Mouse (Mus musculus) myocyte (in vitro differentiated cells): ENCODE measurements around the gene Map3k20. TPM values are rescaled to one million over a fixed set of nuclear protein-coding genes. Genes with fewer than 3 reads are reported as not detected.

Experiments
- H3K27me3 ChIP-seq: one replicate; pipeline ENCODE4 v1.6.1; 2011; ENCODE audit not compliant: control insufficient read depth, insufficient read depth, insufficient read length
- H3K36me3 ChIP-seq: one replicate; pipeline ENCODE4 v1.6.1; 2011; ENCODE audit not compliant: control insufficient read depth, insufficient read depth
- H3K4me2 ChIP-seq: one replicate; pipeline ENCODE4 v1.6.1; 2011; ENCODE audit warnings: low read depth, control low read depth
- H3K4me3 ChIP-seq: one replicate; pipeline ENCODE4 v1.5.1; 2011; ENCODE audit warnings: mild to moderate bottlenecking, control low read depth, moderate library complexity
- H3K79me2 ChIP-seq: one replicate; pipeline ENCODE4 v1.6.1; 2011; ENCODE audit not compliant: control insufficient read depth, insufficient read depth
- H3ac ChIP-seq: one replicate; pipeline ENCODE4 v1.6.1; 2011; ENCODE audit not compliant: control insufficient read depth, insufficient read length
- CEBPB ChIP-seq: IDR thresholded peaks from 2 replicates; pipeline ENCODE4 v1.6.1; 2011; ENCODE audit warnings: mild to moderate bottlenecking, moderate library complexity; ENCODE audit not compliant: poor library complexity, insufficient read depth, severe bottlenecking
- E2F4 ChIP-seq: IDR thresholded peaks from one replicate; pipeline ENCODE4 v1.6.1; 2011; ENCODE audit warnings: mild to moderate bottlenecking, control low read depth, moderate library complexity; ENCODE audit not compliant: insufficient read depth
- MAX ChIP-seq: IDR thresholded peaks from one replicate; pipeline ENCODE4 v1.6.1; 2011; ENCODE audit warnings: low read depth, mild to moderate bottlenecking, control low read depth
- MYOD1 ChIP-seq, 3 experiments: IDR thresholded peaks; one replicate each; pipeline ENCODE4 v1.6.1; 2011; ENCODE audit warnings: control low read depth in 2 of 3, low read depth in 2 of 3, mild to moderate bottlenecking in 2 of 3, moderate library complexity in 1 of 3; ENCODE audit not compliant: insufficient read length in 2 of 3, control insufficient read depth in 1 of 3
- MYOG ChIP-seq, 3 experiments: IDR thresholded peaks; one replicate each; pipeline ENCODE4 v1.6.1; 2011; ENCODE audit warnings: control low read depth in 2 of 3, low read depth in 2 of 3, mild to moderate bottlenecking in 2 of 3; ENCODE audit not compliant: insufficient read length in 2 of 3, control insufficient read depth in 1 of 3, insufficient read depth in 1 of 3
- POLR2A ChIP-seq: IDR thresholded peaks from one replicate; pipeline ENCODE4 v1.6.1; 2011; ENCODE audit warnings: low read depth, mild to moderate bottlenecking, control low read depth, moderate library complexity; ENCODE audit not compliant: insufficient read length
- POLR2AphosphoS2 ChIP-seq: IDR thresholded peaks from one replicate; pipeline ENCODE4 v1.6.1; 2011; ENCODE audit warnings: low read depth, control low read depth; ENCODE audit not compliant: insufficient read length
- REST ChIP-seq: IDR thresholded peaks from one replicate; pipeline ENCODE4 v1.6.1; 2011; ENCODE audit warnings: mild to moderate bottlenecking, control low read depth, moderate library complexity; ENCODE audit not compliant: insufficient read depth, insufficient read length
- SRF ChIP-seq: IDR thresholded peaks from one replicate; pipeline ENCODE4 v1.6.1; 2011; ENCODE audit warnings: low read depth; ENCODE audit not compliant: control insufficient read depth, insufficient read length
- TCF12 ChIP-seq: IDR thresholded peaks from one replicate; pipeline ENCODE4 v1.6.1; 2011; ENCODE audit warnings: mild to moderate bottlenecking, control low read depth; ENCODE audit not compliant: poor library complexity, insufficient read depth, severe bottlenecking
- TCF3 ChIP-seq: IDR thresholded peaks from one replicate; pipeline ENCODE4 v1.6.1; 2011; ENCODE audit warnings: low read depth, control low read depth; ENCODE audit not compliant: insufficient read length
- USF1 ChIP-seq: IDR thresholded peaks from one replicate; pipeline ENCODE4 v1.6.1; 2011; ENCODE audit warnings: low read depth, mild to moderate bottlenecking, control low read depth, moderate library complexity
- polyA plus RNA-seq: library from polyadenylated mRNA; unstranded; fragments of >200 nt; fragmentation: generic; extraction: Trizol; gene quantifications from one replicate; pipeline ENCODE4 v1.2.1, GENCODE M21; 2012; ENCODE audit warnings: missing spikeins

Map3k20 gene
- polyA plus RNA-seq, 1 experiment = 13.7 TPM

- no peak for TF ChIP-seq REST
- TF ChIP-seq USF1 = no peak
- no peaks in the 10 kb centered on the region for H3K27me3 ChIP-seq
These were observed 179.1 kb downstream of the Map3k20 start for GRCm38 (mm10) chr2:72464376-72465014.

DNA sequence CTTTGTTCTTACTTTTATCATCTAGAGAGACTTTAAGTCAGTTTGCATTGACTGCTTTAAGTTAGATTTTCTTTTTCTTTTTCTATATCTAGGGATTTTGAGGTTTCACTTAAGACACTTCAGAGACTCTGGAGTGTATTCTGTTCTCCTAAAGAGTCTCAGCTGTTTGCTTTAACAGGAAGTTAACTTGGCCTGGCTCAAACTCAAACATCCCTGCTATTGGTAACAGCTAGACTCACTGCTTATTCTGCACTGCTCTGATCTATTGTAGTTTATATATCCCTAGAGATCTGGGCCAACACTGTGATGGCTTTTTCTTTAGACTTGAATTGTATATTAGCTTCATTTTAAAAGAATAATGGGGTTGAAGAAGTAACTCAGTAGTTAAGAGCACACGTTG lies 182.2 kb downstream of the Map3k20 start:
- no peaks in the 10 kb centered on the region for H3K27me3 ChIP-seq
- H3K79me2 ChIP-seq = no peaks in the 10 kb centered on the region
- H3K36me3 ChIP-seq = no peaks in the 10 kb centered on the region
- H3K4me3 ChIP-seq = no peak overlapping the region
- TF ChIP-seq POLR2A = no peak
- TF ChIP-seq TCF12 = no peak
- no peak for TF ChIP-seq TCF3
- no peak for TF ChIP-seq MYOG (IDR thresholded peaks at IDR 0.05; ENCODE audit: control insufficient read depth in 1 of 3, insufficient read depth in 1 of 3, insufficient read length in 2 of 3, low read depth in 2 of 3)
- TF ChIP-seq CEBPB = no peak
- no peak for TF ChIP-seq SRF
- no peak for TF ChIP-seq POLR2AphosphoS2
- no peak for TF ChIP-seq USF1
- no peak overlapping the region for H3ac ChIP-seq
- H3K4me2 ChIP-seq = no peak overlapping the region

More at GRCm38 (mm10) chr2:72464376-72465014, 179.1 kb downstream of the Map3k20 start:
- H3ac ChIP-seq = no peak overlapping the region
- H3K36me3 ChIP-seq = no peaks in the 10 kb centered on the region
- no peak overlapping the region for H3K4me3 ChIP-seq
- H3K79me2 ChIP-seq = no peaks in the 10 kb centered on the region
- H3K4me2 ChIP-seq = no peak overlapping the region

DNA sequence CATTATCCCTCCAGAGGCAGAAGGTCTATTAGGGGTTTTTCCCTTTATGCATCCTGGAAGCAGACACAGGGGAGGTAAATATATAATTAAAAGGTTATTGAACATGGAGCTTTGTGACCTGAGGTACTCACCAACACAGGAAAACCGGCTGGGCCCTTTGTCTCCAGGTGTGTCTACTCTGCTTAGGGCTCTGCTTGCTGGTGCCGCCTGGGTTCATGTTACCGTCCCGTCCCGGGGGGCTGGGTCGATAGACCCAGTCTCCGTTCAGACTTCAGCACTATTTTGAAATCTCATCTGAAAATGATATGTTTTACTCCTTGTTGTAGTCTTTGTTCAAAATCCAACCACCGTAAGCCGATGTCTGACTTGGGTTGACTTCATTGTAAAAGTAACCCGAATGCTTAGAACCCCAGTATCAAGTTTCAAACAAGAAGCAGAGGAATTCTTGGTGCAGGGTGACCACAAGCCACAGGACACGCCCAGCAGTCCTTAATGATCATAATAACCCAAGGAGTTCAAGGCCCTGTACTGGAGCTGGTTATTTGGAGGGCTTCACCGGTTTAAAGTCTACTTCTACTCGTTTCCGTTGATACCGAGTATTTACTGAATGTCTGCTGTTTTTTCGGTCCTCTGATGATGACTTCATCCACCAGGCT lies 186.1 kb downstream of the Map3k20 start:
- Histone ChIP-seq H3K27me3 (no peaks in the 10 kb centered on the region), H3ac (no peak overlapping the region), H3K4me3 (no peak overlapping the region), H3K79me2 (peaks cover 3% of the 10 kb centered on the region), H3K36me3 (no peaks in the 10 kb centered on the region), H3K4me2 (peak overlapping the region; percentile 73)
- no peak for TF ChIP-seq TCF12
- no peak for TF ChIP-seq CEBPB
- no peak for TF ChIP-seq E2F4
- no peak for TF ChIP-seq MAX
- no peak for TF ChIP-seq POLR2AphosphoS2
- TF ChIP-seq REST = no peak
- no peak for TF ChIP-seq MYOG (IDR thresholded peaks at IDR 0.05; ENCODE audit: control insufficient read depth in 1 of 3, insufficient read depth in 1 of 3, insufficient read length in 2 of 3, low read depth in 2 of 3)
- no peak for TF ChIP-seq SRF
- no peak for TF ChIP-seq TCF3
- no peak for TF ChIP-seq POLR2A
- TF ChIP-seq MYOD1 (IDR thresholded peaks at IDR 0.05; ENCODE audit: control insufficient read depth in 1 of 3, insufficient read length in 2 of 3, low read depth in 2 of 3) = no peak
- TF ChIP-seq USF1 = no peak

DNA sequence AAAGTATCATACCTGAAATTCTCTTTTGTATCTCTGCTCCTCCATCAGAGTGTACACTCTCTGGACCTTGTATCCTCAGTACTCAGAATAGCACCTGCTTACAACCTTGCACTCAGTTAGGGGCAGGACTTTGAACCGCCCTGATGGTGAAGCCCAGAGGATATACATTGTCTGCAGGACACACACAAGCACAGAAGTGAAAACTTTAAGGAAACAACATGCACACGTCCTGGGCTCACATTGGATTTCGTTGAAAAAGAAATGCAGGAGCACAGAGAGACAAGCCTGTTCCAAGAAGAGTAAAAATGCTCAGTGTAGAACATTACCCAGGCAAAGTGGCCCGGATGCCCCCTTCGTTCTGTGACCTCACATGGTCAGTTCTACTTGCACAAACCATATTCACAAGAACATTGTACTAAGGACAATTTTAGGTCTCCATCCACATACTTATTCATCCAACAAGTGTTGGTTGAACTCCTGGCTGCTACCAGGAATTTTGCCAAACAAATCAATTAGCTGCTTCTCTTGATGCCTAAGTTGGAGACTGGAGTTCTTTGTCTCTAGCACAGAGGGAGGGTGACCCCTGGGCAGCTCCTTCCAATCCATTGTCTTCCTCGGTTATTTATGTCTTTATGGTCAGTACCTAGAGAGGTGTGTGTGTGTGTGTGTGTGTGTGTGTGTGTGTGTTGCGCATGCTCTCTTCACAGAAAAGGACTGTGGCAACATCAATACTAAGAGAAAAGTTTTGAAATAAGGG lies 189.3 kb downstream of the Map3k20 start:
- TF ChIP-seq POLR2A (no peak), MAX (no peak), CEBPB (no peak), POLR2AphosphoS2 (no peak)
- peak overlapping the region; percentile 79 for H3K4me2 ChIP-seq
- peak overlapping the region; percentile 63 for H3K4me3 ChIP-seq
- H3K27me3 ChIP-seq = no peaks in the 10 kb centered on the region
- H3ac ChIP-seq = no peak overlapping the region
- no peaks in the 10 kb centered on the region for H3K36me3 ChIP-seq
- peaks cover 20% of the 10 kb centered on the region for H3K79me2 ChIP-seq

GRCm38 (mm10) chr2:72475423-72475796 lies 190.0 kb downstream of the Map3k20 start:
- peak overlapping the region; percentile 7 for H3ac ChIP-seq
- TF ChIP-seq POLR2A (no peak), MYOG (IDR thresholded peaks at IDR 0.05; ENCODE audit: control insufficient read depth in 1 of 3, insufficient read depth in 1 of 3, insufficient read length in 2 of 3, low read depth in 2 of 3) (no peak), TCF3 (no peak), MAX (no peak), E2F4 (no peak), CEBPB (no peak), TCF12 (no peak), SRF (no peak)
- no peaks in the 10 kb centered on the region for H3K27me3 ChIP-seq
- peak overlapping the region; percentile 79 for H3K4me2 ChIP-seq
- peaks cover 20% of the 10 kb centered on the region for H3K79me2 ChIP-seq
- no peaks in the 10 kb centered on the region for H3K36me3 ChIP-seq
- peak overlapping the region; percentile 63 for H3K4me3 ChIP-seq
